Mouse (Mus musculus): ENCODE data around the gene Ints6. TPM values are rescaled to one million over a fixed set of nuclear protein-coding genes. Genes with fewer than 3 reads are reported as not detected.

Ints6 gene
- polyA plus RNA-seq, 1 experiment: 7.2 TPM

- Histone ChIP-seq H3K4me2 (ENCODE audit: low read depth) (no peak overlapping the region), H3K79me2 (ENCODE audit: control insufficient read depth, insufficient read depth) (no peaks in the 10 kb centered on the region), H3K4me3 (no peak overlapping the region), H3K36me3 (ENCODE audit: control insufficient read depth, insufficient read depth) (no peaks in the 10 kb centered on the region), H3ac (ENCODE audit: control insufficient read depth, insufficient read length) (no peak overlapping the region), H3K27me3 (ENCODE audit: control insufficient read depth, insufficient read depth, insufficient read length) (no peaks in the 10 kb centered on the region)
- TF ChIP-seq POLR2A (IDR thresholded peaks at IDR 0.05; ENCODE audit: insufficient read length, low read depth) (no peak), E2F4 (IDR thresholded peaks at IDR 0.05; ENCODE audit: insufficient read depth) (no peak), USF1 (IDR thresholded peaks at IDR 0.05; ENCODE audit: low read depth) (no peak), POLR2AphosphoS2 (IDR thresholded peaks at IDR 0.05; ENCODE audit: insufficient read length, low read depth) (no peak), MYOG (IDR thresholded peaks at IDR 0.05; ENCODE audit: control insufficient read depth in 1 of 3, insufficient read depth in 1 of 3, insufficient read length in 2 of 3, low read depth in 2 of 3) (no peak), CEBPB (IDR thresholded peaks at IDR 0.05; ENCODE audit: insufficient read depth, poor library complexity, severe bottlenecking) (no peak), TCF3 (IDR thresholded peaks at IDR 0.05; ENCODE audit: insufficient read length, low read depth) (no peak), TCF12 (IDR thresholded peaks at IDR 0.05; ENCODE audit: insufficient read depth, poor library complexity, severe bottlenecking) (no peak), REST (IDR thresholded peaks at IDR 0.05; ENCODE audit: insufficient read depth, insufficient read length) (no peak), MYOD1 (IDR thresholded peaks at IDR 0.05; ENCODE audit: control insufficient read depth in 1 of 3, insufficient read length in 2 of 3, low read depth in 2 of 3) (no peak), SRF (IDR thresholded peaks at IDR 0.05; ENCODE audit: control insufficient read depth, insufficient read length, low read depth) (no peak), MAX (IDR thresholded peaks at IDR 0.05; ENCODE audit: low read depth) (no peak)
These were observed 133.0 kb downstream of the Ints6 start for GRCm38 (mm10) chr14:62627951-62628350.

Other genes with a start within 250 kb of the Ints6 start
- 0.06 TPM for gene Fam124a, start 205.4 kb downstream of the Ints6 start, polyA plus RNA-seq (2012; fragmentation: generic; extraction: Trizol)
- not detected for gene Gm4131, start 194.2 kb downstream of the Ints6 start, polyA plus RNA-seq (2012; fragmentation: generic; extraction: Trizol)
- not detected for gene Serpine3, start 97.5 kb downstream of the Ints6 start, polyA plus RNA-seq (2012; fragmentation: generic; extraction: Trizol)
- 4.4 TPM for gene Wdfy2, start 76.5 kb upstream of the Ints6 start, polyA plus RNA-seq (2012; fragmentation: generic; extraction: Trizol)
- gene Defb48, start 223.3 kb upstream of the Ints6 start, polyA plus RNA-seq (2012; fragmentation: generic; extraction: Trizol): 0.13 TPM
- gene Defb47, start 236.9 kb upstream of the Ints6 start, polyA plus RNA-seq (2012; fragmentation: generic; extraction: Trizol): 0.26 TPM